Mouse (Mus musculus) heart, postnatal 0 days (tissue): ENCODE data around the gene Pth1r. TPM values are rescaled to one million over a fixed set of nuclear protein-coding genes. Genes with fewer than 3 reads are reported as not detected.

ENCODE experiments used
- ATAC-seq: fragments of 200-750 bp; cut with Nextera tagmentation; 2 replicates; pipeline ENCODE4 v1.8.0; 2017; ENCODE audit warnings: low read depth, moderate number of reproducible peaks, moderate library complexity; ENCODE audit not compliant: insufficient read depth
- DNase-seq: peaks from one replicate; pipeline ENCODE4 v3.0.0-alpha.2; 2016; ENCODE audit warnings: low spot score
- H3K27ac ChIP-seq: fragments of 300-500 bp; sonication (generic); 2 replicates; pipeline ENCODE4 v1.5.1; 2014; ENCODE audit warnings: low read depth, mild to moderate bottlenecking
- H3K27me3 ChIP-seq: fragments of 300-500 bp; sonication (generic); 2 replicates; pipeline ENCODE4 v1.6.1; 2014; ENCODE audit warnings: low read length, mixed read lengths; ENCODE audit not compliant: control insufficient read depth, insufficient read depth
- H3K36me3 ChIP-seq: fragments of 300-500 bp; sonication (generic); replicated peaks from 2 replicates; pipeline ENCODE4 v1.6.1; 2014; ENCODE audit warnings: low read length, mixed read lengths; ENCODE audit not compliant: control insufficient read depth, insufficient read depth
- H3K4me1 ChIP-seq: fragments of 300-500 bp; sonication (generic); 2 replicates; pipeline ENCODE4 v1.6.1; 2014; ENCODE audit warnings: antibody characterized with exemption; ENCODE audit not compliant: control insufficient read depth, insufficient read depth
- H3K4me2 ChIP-seq: fragments of 300-500 bp; sonication (generic); 2 replicates; pipeline ENCODE4 v1.6.1; 2014; ENCODE audit warnings: low read depth, mild to moderate bottlenecking, low read length, moderate library complexity
- H3K4me3 ChIP-seq: fragments of 300-500 bp; sonication (generic); 2 replicates; pipeline ENCODE4 v1.5.1; 2014; ENCODE audit warnings: low read depth, low read length
- H3K9ac ChIP-seq: fragments of 300-500 bp; sonication (generic); replicated peaks from 2 replicates; pipeline ENCODE4 v1.6.1; 2014; ENCODE audit warnings: low read depth, low read length, mixed read lengths
- H3K9me3 ChIP-seq: fragments of 300-500 bp; sonication (generic); replicated peaks from 2 replicates; pipeline ENCODE4 v1.6.1; 2016; ENCODE audit warnings: low read length; ENCODE audit not compliant: control insufficient read depth
- CTCF ChIP-seq: IDR thresholded peaks from 2 replicates; pipeline ENCODE4 v1.5.1; 2016; ENCODE audit warnings: antibody characterized with exemption, control low read depth, low read depth
- EP300 ChIP-seq: IDR thresholded peaks from 2 replicates; pipeline ENCODE4 v1.6.1; 2016; ENCODE audit warnings: antibody characterized with exemption, low read depth
- WGBS: fragments of 180-500 bp; shearing (Covaris S2); extraction: QIAGEN DNeasy Blood & Tissue Kit; methylation state at CpG from one replicate; pipeline ENCODE4 v1.1.7; 2014; 5-methylcytosine and 5-hydroxymethylcytosine counted together
- polyA plus RNA-seq: library from polyadenylated mRNA; unstranded; fragments of >200 nt; fragmentation: Nextera tagmentation; extraction: Ambion mirVana; gene quantifications from 2 replicates; pipeline ENCODE4 v1.2.1, GENCODE M21; 2015
- total RNA-seq: library from RNA; depleted of rRNA; stranded (reverse); fragments of >200 nt; gene quantifications from 2 replicates; pipeline ENCODE4 v1.2.3, GENCODE M21; 2014; ENCODE audit warnings: low replicate concordance

Gene Pth1r
- total and polyA plus RNA-seq, 2 experiments from 2014 or later = 12.0 to 41.8 TPM

GRCm38 (mm10) chr9:110748451-110748850 is 1.5 kb upstream of the Pth1r start:
- Histone ChIP-seq H3K9me3 (no peaks in the 10 kb centered on the region), H3K27ac (no peak overlapping the region), H3K36me3 (no peaks in the 10 kb centered on the region), H3K9ac (no peak overlapping the region), H3K4me3 (no peak overlapping the region), H3K27me3 (peaks cover 15% of the 10 kb centered on the region; the same call in 1 of the 2 replicates), H3K4me2 (no peak overlapping the region), H3K4me1 (peaks cover 23% of the 10 kb centered on the region)
- DNase-seq (peak; percentile 4), ATAC-seq (no peak)
- TF ChIP-seq CTCF (no peak), EP300 (no peak)
- WGBS = 76% methylated on average over 2 of the region's 2 CpGs

- peaks cover 10% of the 10 kb centered on the region for H3K4me1 ChIP-seq
- no peaks in the 10 kb centered on the region for H3K9me3 ChIP-seq
- H3K27ac ChIP-seq = no peak overlapping the region
- H3K9ac ChIP-seq = no peak overlapping the region
- TF ChIP-seq EP300 (no peak), CTCF (no peak)
- no peak overlapping the region for H3K4me3 ChIP-seq
- DNase-seq (no peak), ATAC-seq (no peak)
- H3K27me3 ChIP-seq = peaks cover 23% of the 10 kb centered on the region
- no peaks in the 10 kb centered on the region for H3K36me3 ChIP-seq
- 66% methylated on average over 5 of the region's 5 CpGs for WGBS
- no peak overlapping the region for H3K4me2 ChIP-seq
Observed at GRCm38 (mm10) chr9:110746238-110746637, 707 bp downstream of the Pth1r start.

GRCm38 (mm10) chr9:110745752-110746151 is 1.2 kb downstream of the Pth1r start:
- Histone ChIP-seq H3K4me1 (peaks cover 5% of the 10 kb centered on the region; the same call in 1 of the 2 replicates), H3K4me2 (no peak overlapping the region), H3K27ac (no peak overlapping the region), H3K9ac (no peak overlapping the region), H3K4me3 (no peak overlapping the region), H3K36me3 (no peaks in the 10 kb centered on the region), H3K27me3 (peaks cover 28% of the 10 kb centered on the region), H3K9me3 (no peaks in the 10 kb centered on the region)
- no peak for TF ChIP-seq CTCF
- no peak for TF ChIP-seq EP300
- DNase-seq = no peak
- no peak for ATAC-seq
- 44% methylated on average over 5 of the region's 5 CpGs for WGBS

GRCm38 (mm10) chr9:110743456-110744323 is 3.3 kb downstream of the Pth1r start:
- peak overlapping the region; percentile 81 for H3K9ac ChIP-seq
- peaks cover 29% of the 10 kb centered on the region for H3K27me3 ChIP-seq
- TF ChIP-seq EP300 (no peak), CTCF (no peak)
- WGBS = 4% methylated on average over 54 of the region's 63 CpGs
- H3K27ac ChIP-seq = peak overlapping the region; percentile 73
- peak overlapping the region; percentile 98 for H3K4me2 ChIP-seq
- ATAC-seq = peak; percentile 64
- H3K36me3 ChIP-seq = no peaks in the 10 kb centered on the region; the same call in 1 of the 2 replicates
- no peaks in the 10 kb centered on the region for H3K9me3 ChIP-seq
- no peaks in the 10 kb centered on the region for H3K4me1 ChIP-seq
- H3K4me3 ChIP-seq = peak overlapping the region; percentile 72
- no peak for DNase-seq

GRCm38 (mm10) chr9:110742951-110743455 is 3.9 kb downstream of the Pth1r start:
- Histone ChIP-seq H3K4me2 (peak overlapping the region; percentile 98), H3K36me3 (no peaks in the 10 kb centered on the region; the same call in 1 of the 2 replicates), H3K4me3 (peak overlapping the region; percentile 72), H3K27ac (peak overlapping the region; percentile 73), H3K9me3 (no peaks in the 10 kb centered on the region), H3K27me3 (peaks cover 29% of the 10 kb centered on the region), H3K9ac (peak overlapping the region; percentile 81), H3K4me1 (no peaks in the 10 kb centered on the region)
- under 1% methylated on average over 46 of the region's 49 CpGs for WGBS
- DNase-seq (no peak), ATAC-seq (peak; percentile 27; the same call in 1 of the 2 replicates)
- TF ChIP-seq CTCF (no peak), EP300 (no peak)
